Mouse (Mus musculus) myocyte (in vitro differentiated cells): ENCODE results near the gene 1700069L16Rik.

Experiments used
- CEBPB ChIP-seq: IDR thresholded peaks from 2 replicates; pipeline ENCODE4 v1.6.1; 2011; ENCODE audit warnings: mild to moderate bottlenecking, moderate library complexity; ENCODE audit not compliant: poor library complexity, insufficient read depth, severe bottlenecking
- E2F4 ChIP-seq: IDR thresholded peaks from one replicate; pipeline ENCODE4 v1.6.1; 2011; ENCODE audit warnings: mild to moderate bottlenecking, control low read depth, moderate library complexity; ENCODE audit not compliant: insufficient read depth
- POLR2A ChIP-seq: IDR thresholded peaks from one replicate; pipeline ENCODE4 v1.6.1; 2011; ENCODE audit warnings: low read depth, mild to moderate bottlenecking, control low read depth, moderate library complexity; ENCODE audit not compliant: insufficient read length
- POLR2AphosphoS2 ChIP-seq: IDR thresholded peaks from one replicate; pipeline ENCODE4 v1.6.1; 2011; ENCODE audit warnings: low read depth, control low read depth; ENCODE audit not compliant: insufficient read length
- TCF12 ChIP-seq: IDR thresholded peaks from one replicate; pipeline ENCODE4 v1.6.1; 2011; ENCODE audit warnings: mild to moderate bottlenecking, control low read depth; ENCODE audit not compliant: poor library complexity, insufficient read depth, severe bottlenecking
- USF1 ChIP-seq: IDR thresholded peaks from one replicate; pipeline ENCODE4 v1.6.1; 2011; ENCODE audit warnings: low read depth, mild to moderate bottlenecking, control low read depth, moderate library complexity

DNA sequence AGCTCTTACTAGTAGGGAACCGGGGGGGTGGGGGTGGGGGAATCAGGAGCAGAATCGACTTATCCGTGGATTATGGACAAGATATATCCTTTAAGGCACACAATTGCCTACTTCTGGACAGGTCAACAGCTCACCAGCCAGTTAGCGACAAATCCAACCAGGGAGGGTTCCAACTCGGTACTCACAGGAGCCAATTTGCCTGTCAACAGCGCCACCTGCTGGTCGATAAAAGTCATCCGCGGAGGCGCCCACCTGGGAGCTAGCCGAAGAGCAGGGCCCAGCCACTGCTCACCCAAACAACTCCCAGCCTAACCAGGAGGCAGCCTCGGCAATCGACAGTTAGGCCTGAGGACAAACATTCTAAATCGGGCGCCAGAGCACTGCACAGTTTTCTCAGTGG, at the start of gene 1700069L16Rik:
- no peak for TF ChIP-seq TCF12
- no peak for TF ChIP-seq POLR2A
- no peak for TF ChIP-seq CEBPB
- TF ChIP-seq E2F4 = no peak
- no peak for TF ChIP-seq POLR2AphosphoS2
- no peak for TF ChIP-seq USF1
